14 mouse cellular contexts compared by ENCODE assay signal in the genomic region with DNA sequence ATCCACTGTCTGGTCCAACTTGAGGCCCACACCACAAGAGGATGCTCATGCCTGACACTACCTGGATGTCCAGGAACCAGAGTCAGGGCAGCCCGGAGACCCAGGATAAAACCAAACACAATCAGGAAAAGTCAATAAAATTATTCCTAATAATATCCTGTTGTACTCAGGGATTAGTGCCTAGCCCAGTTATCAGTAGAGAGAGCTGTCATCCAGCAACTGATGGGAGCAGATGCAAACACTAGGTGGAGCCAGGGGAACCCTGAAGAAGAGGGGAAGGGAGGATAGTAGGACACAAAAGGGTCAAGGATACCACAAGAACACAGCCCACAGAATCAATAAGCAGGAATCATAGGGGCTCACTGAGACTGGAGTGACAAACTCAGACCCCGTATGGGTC.
"Had no signal": no experiment of that assay in that cellular context is flagged by ENCODE, and none has a peak within 500 bp of the region (broad histone marks: within the 10 kb centered on the region; RNA-seq: fewer than 3 reads in every experiment).

No protein-coding gene starts in this region.

- H3K4me1 ChIP-seq: limb, embryonic 12.5 days; liver, embryonic 13.5 days; megakaryocyte, embryonic 14.5 days had no signal

- H3K4me3 ChIP-seq: limb, embryonic 12.5 days; liver, embryonic 13.5 days; megakaryocyte, embryonic 14.5 days had no signal

- H3K27ac ChIP-seq: limb, embryonic 12.5 days; liver, embryonic 13.5 days; macrophage had no signal

- H3K9ac ChIP-seq: limb, embryonic 12.5 days; liver, embryonic 13.5 days; liver, postnatal 0 days had no signal

- H3K4me2 ChIP-seq: limb, embryonic 12.5 days; liver, embryonic 13.5 days; midbrain, embryonic 11.5 days had no signal

- DNase-seq: kidney, adult 8-10 months; kidney, postnatal 4 days; liver; liver, embryonic 13.5 days; liver, postnatal 0 days; lung, postnatal 14 days; thymus, adult 18-20 months; thymus, postnatal 14 days had no signal

- ATAC-seq: intestine, embryonic 16.5 days; liver, postnatal 0 days; midbrain, embryonic 16.5 days had no signal

- H3K36me3 ChIP-seq: limb, embryonic 12.5 days; liver, embryonic 13.5 days had no signal

- H3K9me3 ChIP-seq: limb, embryonic 12.5 days; liver, embryonic 13.5 days had no signal
